Mouse (Mus musculus) cerebellum, postnatal 4 days (tissue): Measurements from ENCODE around the gene Arid5b.

Experiments used
- DNase-seq, 2 experiments: peaks; one replicate each; pipeline ENCODE4 v3.0.0; 2022; ENCODE audit warnings: low spot score in 2 of 2, mixed read lengths in 1 of 2

Gene Arid5b

GRCm38 (mm10) chr10:68136480-68137083 is 142.0 kb downstream of the Arid5b start:
- DNase-seq: peak in 1 of 2 experiments; percentile 46

- DNase-seq: no peak
Observed at GRCm38 (mm10) chr10:68136051-68136450, 142.5 kb downstream of the Arid5b start.

- no peak for DNase-seq
Observed at GRCm38 (mm10) chr10:68135416-68135815, 143.1 kb downstream of the Arid5b start.

- no peak for DNase-seq
Observed at GRCm38 (mm10) chr10:68134549-68134948, 144.0 kb downstream of the Arid5b start.

GRCm38 (mm10) chr10:68134071-68134470 is 144.5 kb downstream of the Arid5b start:
- no peak for DNase-seq

- no peak for DNase-seq
Observed at GRCm38 (mm10) chr10:68132636-68133035, 145.9 kb downstream of the Arid5b start.

GRCm38 (mm10) chr10:68132154-68132553 is 146.4 kb downstream of the Arid5b start:
- DNase-seq: no peak

GRCm38 (mm10) chr10:68129651-68130050 is 148.9 kb downstream of the Arid5b start:
- no peak for DNase-seq

- DNase-seq: no peak
Observed at GRCm38 (mm10) chr10:68129009-68129408, 149.5 kb downstream of the Arid5b start.

GRCm38 (mm10) chr10:68128441-68128848 is 150.1 kb downstream of the Arid5b start:
- DNase-seq: no peak

- DNase-seq: no peak
Observed at GRCm38 (mm10) chr10:68127604-68128256, 150.8 kb downstream of the Arid5b start.

- DNase-seq: no peak
Observed at GRCm38 (mm10) chr10:68127104-68127503, 151.4 kb downstream of the Arid5b start.

- no peak for DNase-seq
Observed at GRCm38 (mm10) chr10:68126551-68126950, 152.0 kb downstream of the Arid5b start.

GRCm38 (mm10) chr10:68125919-68126550 is 152.5 kb downstream of the Arid5b start:
- no peak for DNase-seq

GRCm38 (mm10) chr10:68124985-68125384 is 153.6 kb downstream of the Arid5b start:
- DNase-seq: no peak

- DNase-seq: no peak
Observed at GRCm38 (mm10) chr10:68123446-68123845, 155.1 kb downstream of the Arid5b start.

GRCm38 (mm10) chr10:68121960-68122359 is 156.6 kb downstream of the Arid5b start:
- DNase-seq: no peak

GRCm38 (mm10) chr10:68121251-68121650 is 157.3 kb downstream of the Arid5b start:
- DNase-seq: no peak

GRCm38 (mm10) chr10:68120011-68120410 is 158.5 kb downstream of the Arid5b start:
- DNase-seq: no peak

- no peak for DNase-seq
Observed at GRCm38 (mm10) chr10:68119285-68119684, 159.3 kb downstream of the Arid5b start.

GRCm38 (mm10) chr10:68114955-68115354 is 163.6 kb downstream of the Arid5b start:
- no peak for DNase-seq

GRCm38 (mm10) chr10:68113645-68114044 is 164.9 kb downstream of the Arid5b start:
- no peak for DNase-seq

GRCm38 (mm10) chr10:68112983-68113382 is 165.6 kb downstream of the Arid5b start:
- DNase-seq: no peak
